Mouse (Mus musculus) Patski (cell line): ENCODE data around the gene Ncoa5. TPM values are rescaled to one million over a fixed set of nuclear protein-coding genes. Genes with fewer than 3 reads are reported as not detected.
A peak's percentile ranks its signal among the peaks of the same experiment; 100 is the strongest.

ENCODE experiments used
- ATAC-seq: fragments of 100-300 bp; one replicate; pipeline ENCODE4 v1.8.0; 2021
- CTCF ChIA-PET: fragments of 350-600 bp; sonication (Branson Sonifier 250); formaldehyde crosslinking; loops from one replicate; lab custom pipeline; 2022; ENCODE audit warnings: inconsistent platforms; lab: Charles Lee
- POLR2A ChIA-PET: fragments of 350-600 bp; sonication (Branson Sonifier 250); formaldehyde crosslinking; loops from one replicate; lab custom pipeline; 2022; ENCODE audit warnings: antibody characterized with exemption, inconsistent platforms; lab: Charles Lee
- DNase-seq: peaks from one replicate; pipeline ENCODE4 v3.0.0-alpha.2; 2011; ENCODE audit warnings: low read depth, low spot score
- H3K27me3 ChIP-seq: fragments of 371-371 bp; one replicate; pipeline ENCODE4 v1.5.1; 2021
- CTCF ChIP-seq: fragments of 100-300 bp; IDR thresholded peaks from one replicate; pipeline ENCODE4 v1.5.1; 2021
- in situ Hi-C: fragments of 300-500 bp; cut with MboI; formaldehyde crosslinking; loops from 3 replicates; pipeline ENCODE4 v1.11.1; 2018; ENCODE audit warnings: low pct_unique_long_range_greater_than_20kb, mixed read lengths
- polyA plus RNA-seq: library from polyadenylated mRNA; unstranded; gene quantifications from one replicate; pipeline ENCODE4 v1.2.3, GENCODE M21; 2021

The Ncoa5 gene
- polyA plus RNA-seq, 1 experiment from 2014 or later, result 40.0 TPM

- TF ChIP-seq CTCF, result no peak
- ChIA-PET CTCF (interaction anchor here (1.0 to 1.4 kb wide), 3 partner anchors 8 to 13 kb away, joined by 3 to 4 read pairs (median 3); no protein-coding TSS in a partner anchor), POLR2A (no interaction called here)
- in situ Hi-C loops, result no loop called here
- DNase-seq (no peak), ATAC-seq (no peak)
- H3K27me3 ChIP-seq, result no peaks in the 10 kb centered on the region
Observed at GRCm38 (mm10) chr2:165020490-165020889, 14.2 kb downstream of the Ncoa5 start.

DNA sequence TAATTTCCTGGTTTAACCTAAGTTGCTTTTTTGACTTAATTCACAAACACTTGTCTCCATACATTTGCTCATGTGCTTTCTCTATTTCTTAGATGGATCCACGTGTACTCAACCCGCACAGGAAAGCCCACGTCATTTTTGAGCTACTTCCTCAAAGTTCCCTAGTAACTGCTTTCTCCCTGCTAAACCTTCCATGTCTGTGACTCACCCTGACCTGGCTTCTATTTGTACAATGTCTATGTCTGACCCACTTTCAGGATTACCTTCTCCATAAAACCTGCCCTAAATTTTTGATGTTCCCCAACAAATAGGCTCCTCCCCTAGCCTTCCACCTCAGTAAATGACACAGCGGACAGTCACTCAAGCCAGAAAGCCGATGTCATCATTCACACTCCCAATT lies 19.7 kb downstream of the Ncoa5 start:
- DNase-seq, result no peak
- no peaks in the 10 kb centered on the region for H3K27me3 ChIP-seq
- no peak for TF ChIP-seq CTCF
- POLR2A ChIA-PET, result no interaction called here
- in situ Hi-C loops, result no loop called here
- ATAC-seq, result no peak
- CTCF ChIA-PET, result interaction anchor here (1.6 kb wide), 1 partner anchor 18 kb away, joined by 3 read pairs; no protein-coding TSS in a partner anchor

DNA sequence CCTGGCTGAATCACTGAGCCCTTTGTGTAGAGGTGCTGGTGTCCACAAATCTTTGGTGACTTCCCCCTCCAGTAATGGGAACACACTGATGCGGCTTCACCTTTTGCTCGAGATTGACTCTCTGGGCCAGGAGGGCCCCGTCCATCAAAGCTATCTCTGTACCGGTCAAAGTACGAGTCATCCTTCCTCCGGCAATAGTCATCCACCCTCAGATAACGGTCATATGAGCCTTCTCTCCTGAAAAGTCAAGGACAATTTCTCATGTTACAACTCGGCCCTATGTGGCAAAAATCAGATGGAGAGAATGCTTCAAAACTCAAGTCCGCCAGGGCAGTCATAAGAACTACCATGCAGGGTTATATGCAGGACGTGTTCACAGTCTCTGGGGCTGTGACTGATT lies 24.3 kb downstream of the Ncoa5 start:
- TF ChIP-seq CTCF, result no peak
- POLR2A ChIA-PET, result interaction anchor here (0.6 kb wide), 1 partner anchor 139 kb away, joined by 9 read pairs; no protein-coding TSS in a partner anchor
- DNase-seq (no peak), ATAC-seq (no peak)
- no peaks in the 10 kb centered on the region for H3K27me3 ChIP-seq
- in situ Hi-C loops, result no loop called here
- CTCF ChIA-PET, result interaction anchor here (1.2 kb wide), 1 partner anchor 13 kb away, joined by 3 read pairs; no protein-coding TSS in a partner anchor

- no peak for DNase-seq
- no peak for TF ChIP-seq CTCF
- in situ Hi-C loops, result no loop called here
- H3K27me3 ChIP-seq, result no peaks in the 10 kb centered on the region
- no peak for ATAC-seq
- ChIA-PET CTCF (interaction anchor here (0.7 to 1.2 kb wide), 2 partner anchors 9 to 14 kb away, joined by 3 to 4 read pairs; no protein-coding TSS in a partner anchor), POLR2A (no interaction called here)
Observed at GRCm38 (mm10) chr2:165009581-165009980, 25.1 kb downstream of the Ncoa5 start.

- ChIA-PET POLR2A (interaction anchor here (0.6 kb wide), 2 partner anchors 23 to 340 kb away, joined by 3 to 4 read pairs; no protein-coding TSS in a partner anchor), CTCF (no interaction called here)
- no peak for TF ChIP-seq CTCF
- no peaks in the 10 kb centered on the region for H3K27me3 ChIP-seq
- ATAC-seq, result no peak
- in situ Hi-C loops, result no loop called here
- DNase-seq, result no peak
Observed at GRCm38 (mm10) chr2:165009161-165009560, 25.5 kb downstream of the Ncoa5 start.

GRCm38 (mm10) chr2:165007986-165008385 lies 26.7 kb downstream of the Ncoa5 start:
- ChIA-PET POLR2A (no interaction called here), CTCF (interaction anchor here (1.0 kb wide), 1 partner anchor 13 kb away, joined by 3 read pairs; no protein-coding TSS in a partner anchor)
- ATAC-seq (no peak), DNase-seq (no peak)
- H3K27me3 ChIP-seq, result no peaks in the 10 kb centered on the region
- in situ Hi-C loops, result no loop called here
- no peak for TF ChIP-seq CTCF

DNA sequence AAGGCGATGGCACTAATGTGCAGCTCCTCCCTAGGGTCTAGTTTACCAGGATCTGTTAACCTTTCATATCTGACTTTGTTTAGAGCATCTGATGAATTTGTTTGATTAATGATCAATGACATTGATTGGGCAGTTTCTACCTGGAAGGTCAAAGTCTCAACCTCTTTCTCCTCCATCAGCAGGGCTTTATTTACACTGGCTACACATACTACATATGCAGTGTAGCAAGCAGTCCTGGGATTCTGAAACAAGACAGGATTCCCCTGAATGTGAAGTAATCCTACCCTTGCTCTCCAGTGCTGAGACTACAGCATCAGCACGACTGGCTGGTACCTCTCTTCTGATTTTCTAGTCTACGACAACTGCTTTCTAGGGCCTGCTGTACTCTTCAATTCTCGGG lies 27.9 kb downstream of the Ncoa5 start:
- no peak for TF ChIP-seq CTCF
- ChIA-PET CTCF (no interaction called here), POLR2A (no interaction called here)
- in situ Hi-C loops, result no loop called here
- H3K27me3 ChIP-seq, result no peaks in the 10 kb centered on the region
- ATAC-seq (no peak), DNase-seq (no peak)

- no peak for DNase-seq
- CTCF ChIA-PET, result no interaction called here
- ATAC-seq, result no peak
Observed at GRCm38 (mm10) chr2:165004237-165004636, 30.4 kb downstream of the Ncoa5 start.

GRCm38 (mm10) chr2:165003108-165003507 lies 31.6 kb downstream of the Ncoa5 start:
- no peaks in the 10 kb centered on the region for H3K27me3 ChIP-seq
- DNase-seq (no peak), ATAC-seq (no peak)
- in situ Hi-C loops, result no loop called here
- CTCF ChIA-PET, result interaction anchor here (0.9 to 1.4 kb wide), 2 partner anchors 12 to 41 kb away, joined by 3 read pairs; no protein-coding TSS in a partner anchor
- POLR2A ChIA-PET, result no interaction called here
- TF ChIP-seq CTCF, result no peak

More at GRCm38 (mm10) chr2:165004237-165004636, 30.4 kb downstream of the Ncoa5 start:
- in situ Hi-C loops, result no loop called here
- TF ChIP-seq CTCF, result no peak
- H3K27me3 ChIP-seq, result no peaks in the 10 kb centered on the region
- POLR2A ChIA-PET, result no interaction called here

DNA sequence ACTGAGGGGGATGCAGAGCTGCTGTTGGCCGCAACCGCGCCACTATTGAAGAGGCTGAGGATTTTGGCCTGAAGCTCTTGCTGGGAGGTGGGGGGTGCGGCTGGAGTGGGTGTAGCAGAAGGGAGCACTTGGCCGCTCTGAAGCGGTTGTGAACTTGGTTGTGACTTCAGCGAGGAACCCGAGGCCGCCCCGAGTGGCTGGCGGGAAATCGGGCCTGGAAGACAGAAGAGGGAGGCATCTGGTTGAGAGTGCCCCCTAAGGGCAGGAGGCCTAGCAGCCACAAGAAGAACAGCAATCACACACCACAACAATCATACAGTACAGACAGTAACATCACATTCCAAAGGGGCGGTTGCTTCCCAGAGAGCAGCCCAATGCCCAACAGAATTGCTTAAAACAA lies 32.7 kb downstream of the Ncoa5 start:
- H3K27me3 ChIP-seq, result no peaks in the 10 kb centered on the region
- in situ Hi-C loops, result no loop called here
- TF ChIP-seq CTCF, result no peak
- CTCF ChIA-PET, result no interaction called here
- DNase-seq (no peak), ATAC-seq (no peak)
- POLR2A ChIA-PET, result interaction anchor here (0.6 kb wide), 1 partner anchor 18 kb away, joined by 3 read pairs; no protein-coding TSS in a partner anchor

DNA sequence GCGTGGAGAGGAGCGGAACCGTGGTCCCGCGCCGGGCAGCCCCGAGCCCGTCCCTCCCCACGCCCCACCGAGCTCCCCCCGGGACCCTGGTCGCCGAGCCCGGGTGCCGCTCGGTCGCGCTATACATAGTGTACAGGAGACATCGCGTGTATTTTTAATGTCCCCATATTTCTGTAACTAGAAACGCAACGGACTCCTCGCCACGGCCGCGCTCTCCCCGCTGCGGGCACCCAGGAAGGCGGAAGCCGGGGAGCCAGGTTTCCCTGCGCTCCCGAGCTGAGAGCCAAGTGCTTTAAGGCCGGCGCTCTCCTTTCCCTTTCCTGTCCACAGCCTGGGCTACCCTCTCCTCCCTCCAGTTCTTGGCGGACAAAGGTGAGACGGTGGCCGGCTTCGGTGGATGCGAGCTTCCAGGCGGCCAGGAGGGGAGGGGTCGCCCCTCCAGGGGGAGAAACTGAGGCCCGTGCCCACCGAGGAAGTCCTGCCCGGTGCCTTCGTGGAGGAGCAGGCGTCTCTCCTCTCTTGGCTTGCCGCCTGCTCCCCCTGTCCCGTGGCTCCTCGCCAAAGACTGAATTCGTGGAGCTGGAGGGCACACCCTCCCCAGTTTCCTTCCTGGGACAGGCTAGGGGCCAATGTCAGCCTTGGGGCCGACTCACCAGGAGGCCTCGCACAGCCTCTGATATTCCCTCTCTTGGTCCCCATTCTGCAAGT lies 36.8 kb downstream of the Ncoa5 start:
- ChIA-PET POLR2A (interaction anchor here (0.7 kb wide), 1 partner anchor 34 kb away, joined by 3 read pairs; no protein-coding TSS in a partner anchor), CTCF (no interaction called here)
- DNase-seq (no peak), ATAC-seq (peak; percentile 38)
- no peak for TF ChIP-seq CTCF
- H3K27me3 ChIP-seq, result no peaks in the 10 kb centered on the region
- in situ Hi-C loops, result no loop called here
